Mouse (Mus musculus) cerebellum, postnatal 14 days (tissue): Measurements from ENCODE around the gene Hyls1.
"Not testable (repeated sequence)": the region's sequence is repeated elsewhere in the genome, so short reads cannot be mapped to it uniquely, and the experiment has no call there.

Experiments
- DNase-seq, 2 experiments: peaks; one replicate each; pipeline ENCODE4 v3.0.0; 2021; ENCODE audit warnings: mixed read lengths in 2 of 2

Hyls1 gene

GRCm38 (mm10) chr9:35569571-35570534 is at the start of gene Hyls1, which contains the start of gene Pate2:
TSS of gene Hyls1 (minus strand) at chr9:35570398.
TSS of gene Pate2 (plus strand) at chr9:35570284.
- peak; percentile 94 to 95 for DNase-seq

- not testable (repeated sequence) for DNase-seq
Observed at GRCm38 (mm10) chr9:35616784-35617183, 46.6 kb upstream of the Hyls1 start.

GRCm38 (mm10) chr9:35614005-35614404 is 43.8 kb upstream of the Hyls1 start:
- no peak for DNase-seq

GRCm38 (mm10) chr9:35611841-35612240 is 41.6 kb upstream of the Hyls1 start, which contains the start of gene Pate4:
TSS of gene Pate4 (minus strand) at chr9:35611941.
- DNase-seq = no peak

- no peak for DNase-seq
Observed at GRCm38 (mm10) chr9:35607647-35608405, 37.6 kb upstream of the Hyls1 start.

- DNase-seq = peak; percentile 14 to 26
Observed at GRCm38 (mm10) chr9:35592903-35593302, 22.7 kb upstream of the Hyls1 start.

- DNase-seq = no peak
Observed at GRCm38 (mm10) chr9:35587674-35588073, 17.5 kb upstream of the Hyls1 start.

- DNase-seq = no peak
Observed at GRCm38 (mm10) chr9:35574416-35574815, 4.2 kb upstream of the Hyls1 start.

GRCm38 (mm10) chr9:35570663-35571062 is 465 bp upstream of the Hyls1 start:
- no peak for DNase-seq

- no peak for DNase-seq
Observed at GRCm38 (mm10) chr9:35567995-35568394, 2.2 kb downstream of the Hyls1 start.

GRCm38 (mm10) chr9:35564536-35565240 is 5.5 kb downstream of the Hyls1 start:
- DNase-seq = no peak

- no peak for DNase-seq
Observed at GRCm38 (mm10) chr9:35561583-35561982, 8.6 kb downstream of the Hyls1 start.

GRCm38 (mm10) chr9:35561076-35561475 is 9.1 kb downstream of the Hyls1 start:
- no peak for DNase-seq

- DNase-seq = peak; percentile 90
Observed at GRCm38 (mm10) chr9:35559009-35559890, 10.9 kb downstream of the Hyls1 start.

- DNase-seq = peak; percentile 89 to 93
Observed at GRCm38 (mm10) chr9:35558257-35559008, 11.8 kb downstream of the Hyls1 start, which contains the start of the genes Ddx25 and Pus3. TSS of gene Ddx25 (minus strand) at chr9:35558528. TSS of gene Pus3 (plus strand) at chr9:35558595.

GRCm38 (mm10) chr9:35556494-35557102 is 13.6 kb downstream of the Hyls1 start:
- no peak for DNase-seq

GRCm38 (mm10) chr9:35548455-35548854 is 21.7 kb downstream of the Hyls1 start:
- DNase-seq = no peak

GRCm38 (mm10) chr9:35546745-35547144 is 23.5 kb downstream of the Hyls1 start:
- no peak for DNase-seq

- DNase-seq = no peak
Observed at GRCm38 (mm10) chr9:35545704-35546103, 24.5 kb downstream of the Hyls1 start.

- DNase-seq = no peak
Observed at GRCm38 (mm10) chr9:35544666-35545065, 25.5 kb downstream of the Hyls1 start.
